Mouse (Mus musculus) ES-E14 (cell line): Measurements from ENCODE around the gene Nmrk2.

Experiments
- HCFC1 ChIP-seq: IDR thresholded peaks from 2 replicates; pipeline ENCODE4 v1.6.1; 2012; ENCODE audit warnings: low read length, inconsistent platforms, borderline replicate concordance; ENCODE audit not compliant: insufficient read depth
- MAFK ChIP-seq: IDR thresholded peaks from 2 replicates; pipeline ENCODE4 v1.6.1; 2014; ENCODE audit warnings: mild to moderate bottlenecking, low read depth, low read length, inconsistent platforms; ENCODE audit not compliant: insufficient read depth
- ZC3H11A ChIP-seq: IDR thresholded peaks from 2 replicates; pipeline ENCODE4 v1.6.1; 2012; ENCODE audit warnings: low read depth, mild to moderate bottlenecking, inconsistent platforms, low read length, borderline replicate concordance
- ZNF384 ChIP-seq: IDR thresholded peaks from 2 replicates; pipeline ENCODE4 v1.6.1; 2012; ENCODE audit warnings: low read depth, low read length, inconsistent platforms

- TF ChIP-seq ZC3H11A (no peak), MAFK (no peak), ZNF384 (no peak), HCFC1 (no peak)
These were observed 2.9 kb downstream of the Nmrk2 start for GRCm38 (mm10) chr10:81198990-81199389.
